Mouse (Mus musculus): Measurements from ENCODE around the gene Heca. TPM values are rescaled to one million over a fixed set of nuclear protein-coding genes. Genes with fewer than 3 reads are reported as not detected.
A peak's percentile ranks its signal among the peaks of the same experiment; 100 is the strongest.

Gene Heca
- polyA plus RNA-seq, 1 experiment from 2014 or later: 4.4 TPM

GRCm38 (mm10) chr10:17860701-17861480 is 87.0 kb downstream of the Heca start:
- Histone ChIP-seq H3K36me3 (ENCODE audit: control insufficient read depth, insufficient read depth, low read length) (no peaks in the 10 kb centered on the region), H3K4me3 (ENCODE audit: low read depth, low read length) (no peak overlapping the region), H3K27me3 (ENCODE audit: control insufficient read depth, insufficient read depth, low read depth, low read length) (no peaks in the 10 kb centered on the region), H3K4me1 (ENCODE audit: control insufficient read depth, insufficient read depth, low read length) (no peaks in the 10 kb centered on the region), H3K9me3 (replicated peaks; ENCODE audit: control insufficient read depth, low read length, poor library complexity, severe bottlenecking) (no peaks in the 10 kb centered on the region), H3K27ac (ENCODE audit: low read length) (no peak overlapping the region), H3K9ac (ENCODE audit: low read depth, low read length) (no peak overlapping the region), H3K4me2 (ENCODE audit: low read length) (no peak overlapping the region)
- 76% methylated on average over 6 of the region's 6 CpGs for WGBS
- no peak for ATAC-seq

- no peaks in the 10 kb centered on the region for H3K4me1 ChIP-seq (ENCODE audit: control insufficient read depth, insufficient read depth, low read length)
- H3K9me3 ChIP-seq (replicated peaks; ENCODE audit: control insufficient read depth, low read length, poor library complexity, severe bottlenecking): no peaks in the 10 kb centered on the region
- 91% methylated on average over 9 of the region's 9 CpGs for WGBS
- no peak overlapping the region for H3K27ac ChIP-seq (ENCODE audit: low read length)
- H3K4me2 ChIP-seq (ENCODE audit: low read length): no peak overlapping the region
- no peaks in the 10 kb centered on the region for H3K36me3 ChIP-seq (ENCODE audit: control insufficient read depth, insufficient read depth, low read length)
- no peak overlapping the region for H3K4me3 ChIP-seq (ENCODE audit: low read depth, low read length)
- no peak for ATAC-seq
- H3K27me3 ChIP-seq (ENCODE audit: control insufficient read depth, insufficient read depth, low read depth, low read length): no peaks in the 10 kb centered on the region
- no peak overlapping the region for H3K9ac ChIP-seq (ENCODE audit: low read depth, low read length)
These were observed 90.1 kb downstream of the Heca start for GRCm38 (mm10) chr10:17857647-17858261.

GRCm38 (mm10) chr10:17844781-17845537 is 102.9 kb downstream of the Heca start:
- H3K4me2 ChIP-seq (ENCODE audit: low read length): no peak overlapping the region
- WGBS: 61% methylated on average over 4 of the region's 4 CpGs
- H3K27me3 ChIP-seq (ENCODE audit: control insufficient read depth, insufficient read depth, low read depth, low read length): no peaks in the 10 kb centered on the region
- ATAC-seq: no peak
- H3K9me3 ChIP-seq (replicated peaks; ENCODE audit: control insufficient read depth, low read length, poor library complexity, severe bottlenecking): peaks cover 6% of the 10 kb centered on the region; the same call in 1 of the 2 replicates
- no peak overlapping the region for H3K27ac ChIP-seq (ENCODE audit: low read length)
- H3K4me1 ChIP-seq (ENCODE audit: control insufficient read depth, insufficient read depth, low read length): no peaks in the 10 kb centered on the region
- H3K9ac ChIP-seq (ENCODE audit: low read depth, low read length): no peak overlapping the region
- H3K36me3 ChIP-seq (ENCODE audit: control insufficient read depth, insufficient read depth, low read length): no peaks in the 10 kb centered on the region
- H3K4me3 ChIP-seq (ENCODE audit: low read depth, low read length): no peak overlapping the region

GRCm38 (mm10) chr10:17842030-17842429 is 105.8 kb downstream of the Heca start:
- WGBS: 90% methylated on average over 3 of the region's 3 CpGs

GRCm38 (mm10) chr10:17836275-17836674 is 111.6 kb downstream of the Heca start:
- Histone ChIP-seq H3K4me3 (ENCODE audit: low read depth, low read length) (no peak overlapping the region), H3K27me3 (ENCODE audit: control insufficient read depth, insufficient read depth, low read depth, low read length) (no peaks in the 10 kb centered on the region), H3K9me3 (replicated peaks; ENCODE audit: control insufficient read depth, low read length, poor library complexity, severe bottlenecking) (no peaks in the 10 kb centered on the region), H3K4me2 (ENCODE audit: low read length) (no peak overlapping the region), H3K36me3 (ENCODE audit: control insufficient read depth, insufficient read depth, low read length) (no peaks in the 10 kb centered on the region), H3K9ac (ENCODE audit: low read depth, low read length) (no peak overlapping the region), H3K27ac (ENCODE audit: low read length) (no peak overlapping the region), H3K4me1 (ENCODE audit: control insufficient read depth, insufficient read depth, low read length) (peaks cover 1% of the 10 kb centered on the region; the same call in 1 of the 2 replicates)
- ATAC-seq: no peak
- whole genome bisulfite sequencing: 100% methylated on average over 1 of the region's 1 CpGs

More at GRCm38 (mm10) chr10:17842030-17842429, 105.8 kb downstream of the Heca start:
- Histone ChIP-seq H3K27me3 (ENCODE audit: control insufficient read depth, insufficient read depth, low read depth, low read length) (no peaks in the 10 kb centered on the region), H3K36me3 (ENCODE audit: control insufficient read depth, insufficient read depth, low read length) (no peaks in the 10 kb centered on the region), H3K4me1 (ENCODE audit: control insufficient read depth, insufficient read depth, low read length) (no peaks in the 10 kb centered on the region), H3K9me3 (replicated peaks; ENCODE audit: control insufficient read depth, low read length, poor library complexity, severe bottlenecking) (peaks cover 2% of the 10 kb centered on the region; the same call in 1 of the 2 replicates), H3K9ac (ENCODE audit: low read depth, low read length) (no peak overlapping the region), H3K4me3 (ENCODE audit: low read depth, low read length) (no peak overlapping the region), H3K4me2 (ENCODE audit: low read length) (no peak overlapping the region), H3K27ac (ENCODE audit: low read length) (no peak overlapping the region)
- no peak for ATAC-seq

- no peak overlapping the region for H3K4me2 ChIP-seq (ENCODE audit: low read length)
- peaks cover 6% of the 10 kb centered on the region; the same call in 1 of the 2 replicates for H3K4me1 ChIP-seq (ENCODE audit: control insufficient read depth, insufficient read depth, low read length)
- no peak overlapping the region for H3K4me3 ChIP-seq (ENCODE audit: low read depth, low read length)
- no peaks in the 10 kb centered on the region for H3K27me3 ChIP-seq (ENCODE audit: control insufficient read depth, insufficient read depth, low read depth, low read length)
- no peaks in the 10 kb centered on the region for H3K9me3 ChIP-seq (replicated peaks; ENCODE audit: control insufficient read depth, low read length, poor library complexity, severe bottlenecking)
- whole genome bisulfite sequencing: 94% methylated on average over 6 of the region's 6 CpGs
- ATAC-seq: no peak
- no peak overlapping the region for H3K9ac ChIP-seq (ENCODE audit: low read depth, low read length)
- no peak overlapping the region for H3K27ac ChIP-seq (ENCODE audit: low read length)
- no peaks in the 10 kb centered on the region for H3K36me3 ChIP-seq (ENCODE audit: control insufficient read depth, insufficient read depth, low read length)
These were observed 112.8 kb downstream of the Heca start for GRCm38 (mm10) chr10:17835031-17835430.

- H3K36me3 ChIP-seq (ENCODE audit: control insufficient read depth, insufficient read depth, low read length): no peaks in the 10 kb centered on the region
- H3K4me1 ChIP-seq (ENCODE audit: control insufficient read depth, insufficient read depth, low read length): peaks cover 11% of the 10 kb centered on the region
- no peak overlapping the region for H3K27ac ChIP-seq (ENCODE audit: low read length)
- ATAC-seq: peak; percentile 58; the same call in 1 of the 2 replicates
- H3K27me3 ChIP-seq (ENCODE audit: control insufficient read depth, insufficient read depth, low read depth, low read length): no peaks in the 10 kb centered on the region
- no peak overlapping the region for H3K9ac ChIP-seq (ENCODE audit: low read depth, low read length)
- H3K9me3 ChIP-seq (replicated peaks; ENCODE audit: control insufficient read depth, low read length, poor library complexity, severe bottlenecking): no peaks in the 10 kb centered on the region
- 10% methylated on average over 3 of the region's 3 CpGs for WGBS
- no peak overlapping the region for H3K4me3 ChIP-seq (ENCODE audit: low read depth, low read length)
- H3K4me2 ChIP-seq (ENCODE audit: low read length): no peak overlapping the region
These were observed 116.8 kb downstream of the Heca start for GRCm38 (mm10) chr10:17831041-17831440.

- WGBS: 93% methylated on average over 4 of the region's 4 CpGs
- Histone ChIP-seq H3K27me3 (ENCODE audit: control insufficient read depth, insufficient read depth, low read depth, low read length) (no peaks in the 10 kb centered on the region), H3K4me3 (ENCODE audit: low read depth, low read length) (no peak overlapping the region), H3K27ac (ENCODE audit: low read length) (no peak overlapping the region), H3K4me2 (ENCODE audit: low read length) (no peak overlapping the region), H3K36me3 (ENCODE audit: control insufficient read depth, insufficient read depth, low read length) (no peaks in the 10 kb centered on the region), H3K9me3 (replicated peaks; ENCODE audit: control insufficient read depth, low read length, poor library complexity, severe bottlenecking) (no peaks in the 10 kb centered on the region), H3K9ac (ENCODE audit: low read depth, low read length) (no peak overlapping the region), H3K4me1 (ENCODE audit: control insufficient read depth, insufficient read depth, low read length) (peaks cover 11% of the 10 kb centered on the region)
- no peak for ATAC-seq
These were observed 118.7 kb downstream of the Heca start for GRCm38 (mm10) chr10:17829205-17829604.
